Mouse (Mus musculus) olfactory bulb, adult 2 months (tissue): ENCODE results near the gene Pqlc2. TPM values are rescaled to one million over a fixed set of nuclear protein-coding genes. Genes with fewer than 3 reads are reported as not detected.

Experiments used
- H3K27ac ChIP-seq: fragments of 200-500 bp; 2 replicates; pipeline ENCODE4 v1.5.1; 2012; ENCODE audit warnings: low read depth, low read length; ENCODE audit not compliant: insufficient read depth
- H3K4me1 ChIP-seq: fragments of 200-500 bp; 2 replicates; pipeline ENCODE4 v1.6.1; 2012; ENCODE audit warnings: low read length; ENCODE audit not compliant: control insufficient read depth, insufficient read depth
- H3K4me3 ChIP-seq: fragments of 200-500 bp; 2 replicates; pipeline ENCODE4 v1.5.1; 2012; ENCODE audit warnings: mild to moderate bottlenecking, low read depth, low read length, moderate library complexity; ENCODE audit not compliant: insufficient read depth
- CTCF ChIP-seq: fragments of 200-500 bp; IDR thresholded peaks from 2 replicates; pipeline ENCODE4 v1.5.1; 2012; ENCODE audit warnings: low read depth, mild to moderate bottlenecking, low read length, moderate library complexity; ENCODE audit not compliant: insufficient read depth
- POLR2A ChIP-seq: fragments of 200-500 bp; IDR thresholded peaks from 2 replicates; pipeline ENCODE4 v1.6.1; 2012; ENCODE audit warnings: mild to moderate bottlenecking, low read depth, low read length, moderate library complexity; ENCODE audit not compliant: insufficient read depth
- WGBS: fragments of 180-500 bp; shearing (Covaris S2); methylation state at CpG from one replicate; pipeline ENCODE4 v1.1.7; 2018; 5-methylcytosine and 5-hydroxymethylcytosine counted together
- polyA plus RNA-seq: library from polyadenylated mRNA; stranded (reverse); fragments of >200 nt; gene quantifications from 2 replicates; pipeline ENCODE4 v1.2.4, GENCODE M21; 2012; ENCODE audit warnings: low replicate concordance; ENCODE audit not compliant: missing spikeins, insufficient read depth, insufficient read length

Pqlc2 gene
- polyA plus RNA-seq, 1 experiment = not detected

DNA sequence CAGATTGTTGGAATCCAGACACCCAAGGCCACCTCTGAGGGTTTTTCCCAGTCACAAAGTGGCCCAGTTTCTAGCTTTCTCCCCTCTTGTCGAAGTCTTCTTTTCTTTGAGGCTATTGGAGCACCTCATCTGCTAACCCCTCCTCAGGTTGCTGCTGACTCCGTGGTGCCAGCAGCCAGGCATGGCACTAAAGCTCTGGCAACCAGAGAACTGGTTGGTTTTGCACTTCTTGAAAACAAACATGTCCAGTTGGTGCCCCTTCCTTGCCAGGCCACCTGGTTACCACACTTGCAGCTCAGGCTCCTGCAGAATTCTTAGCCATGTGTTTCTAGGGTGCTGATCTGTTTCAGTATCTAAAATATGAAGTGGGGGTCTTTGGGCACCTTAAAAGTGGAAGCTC is 65.0 kb downstream of the Pqlc2 start:
- Histone ChIP-seq H3K27ac (no peak overlapping the region), H3K4me1 (peaks cover 33% of the 10 kb centered on the region), H3K4me3 (no peak overlapping the region)
- WGBS = 65% methylated on average over 2 of the region's 2 CpGs
- TF ChIP-seq CTCF (no peak), POLR2A (no peak)

DNA sequence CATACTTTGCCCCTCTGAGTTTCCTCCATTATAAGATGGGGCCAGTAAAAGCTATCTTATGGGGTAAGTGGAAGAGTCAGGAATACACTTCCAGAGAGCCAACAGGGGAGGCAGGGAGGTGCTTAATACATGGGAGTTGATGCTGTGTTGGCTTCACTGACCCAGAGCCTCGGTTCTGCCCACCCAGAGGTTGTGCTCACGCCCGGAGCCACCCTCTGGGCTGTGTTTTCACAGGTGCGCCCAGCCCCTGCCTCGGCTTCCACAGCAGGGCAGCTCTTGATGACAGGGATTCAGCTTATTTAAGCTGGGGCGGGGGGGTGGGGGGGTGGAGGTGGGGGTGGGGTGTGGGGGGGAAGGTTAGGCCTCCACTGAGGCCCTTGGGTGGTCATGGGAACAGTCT is 65.7 kb downstream of the Pqlc2 start:
- Histone ChIP-seq H3K27ac (no peak overlapping the region), H3K4me3 (no peak overlapping the region), H3K4me1 (peaks cover 33% of the 10 kb centered on the region)
- TF ChIP-seq CTCF (no peak), POLR2A (no peak)
- 82% methylated on average over 6 of the region's 6 CpGs for WGBS

DNA sequence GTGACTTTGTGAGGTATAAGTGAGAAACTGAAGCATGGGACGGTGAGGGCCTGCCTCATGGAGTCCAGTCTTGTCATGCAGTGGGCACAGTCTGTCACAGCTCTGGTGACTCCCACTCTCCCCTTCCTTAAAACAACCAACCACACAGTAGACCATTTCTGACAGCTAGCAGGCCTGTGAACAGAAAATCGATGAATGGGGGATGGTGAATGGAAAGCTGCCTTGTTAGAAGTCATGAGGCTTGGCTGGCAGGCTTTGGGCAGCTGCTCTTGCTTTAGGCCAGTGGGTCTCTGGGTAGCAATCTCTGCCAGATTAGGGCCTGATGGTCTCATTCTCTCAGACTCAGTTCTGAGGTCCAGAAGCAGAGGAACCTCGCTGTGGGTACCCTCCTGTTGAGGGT is 66.3 kb downstream of the Pqlc2 start:
- no peak overlapping the region for H3K27ac ChIP-seq
- 60% methylated on average over 3 of the region's 3 CpGs for WGBS
- TF ChIP-seq POLR2A (no peak), CTCF (no peak)
- peaks cover 29% of the 10 kb centered on the region for H3K4me1 ChIP-seq
- no peak overlapping the region for H3K4me3 ChIP-seq

Other genes starting within 250 kb of the Pqlc2 start
- gene Htr6, start 235.1 kb downstream of the Pqlc2 start, polyA plus RNA-seq = not detected in 2 replicates
- gene Nbl1, start 217.7 kb downstream of the Pqlc2 start, polyA plus RNA-seq = not detected in 2 replicates
- gene Minos1, start 179.6 kb downstream of the Pqlc2 start, polyA plus RNA-seq = not detected in 2 replicates
- gene Capzb, start 117.8 kb downstream of the Pqlc2 start, polyA plus RNA-seq = 218 and 336 TPM in 2 replicates
- gene Akr7a5, start within 50 bp of the Pqlc2 start, polyA plus RNA-seq = not detected in 2 replicates
- not detected in 2 replicates for gene Mrto4, start 41.9 kb upstream of the Pqlc2 start, polyA plus RNA-seq
- not detected in 2 replicates for gene Emc1, start 41.9 kb upstream of the Pqlc2 start, polyA plus RNA-seq
- gene Ubr4, start 41.9 kb upstream of the Pqlc2 start, polyA plus RNA-seq = 57.4 and 354 TPM in 2 replicates
- not detected in 2 replicates for gene Iffo2, start 219.8 kb upstream of the Pqlc2 start, polyA plus RNA-seq